Mouse (Mus musculus) testis, adult 2 months (tissue): ENCODE measurements at regions not wholly inside any gene's neighbourhood (a gene's known extent, or its start where the extent isn't known, plus 50 kb on each side); places are given as distances from the start of the nearest gene placed in this dataset.

Experiments used
- CTCF ChIP-seq: fragments of 200-500 bp; IDR thresholded peaks from 2 replicates; pipeline ENCODE4 v1.5.1; 2012; ENCODE audit warnings: low read depth, mild to moderate bottlenecking, inconsistent platforms, low read length, moderate library complexity; ENCODE audit not compliant: control insufficient read depth, insufficient read depth, insufficient replicate concordance
- POLR2A ChIP-seq: fragments of 200-500 bp; IDR thresholded peaks from 2 replicates; pipeline ENCODE4 v1.6.1; 2012; ENCODE audit warnings: low read depth, mild to moderate bottlenecking, inconsistent platforms, low read length, moderate library complexity; ENCODE audit not compliant: control insufficient read depth

DNA sequence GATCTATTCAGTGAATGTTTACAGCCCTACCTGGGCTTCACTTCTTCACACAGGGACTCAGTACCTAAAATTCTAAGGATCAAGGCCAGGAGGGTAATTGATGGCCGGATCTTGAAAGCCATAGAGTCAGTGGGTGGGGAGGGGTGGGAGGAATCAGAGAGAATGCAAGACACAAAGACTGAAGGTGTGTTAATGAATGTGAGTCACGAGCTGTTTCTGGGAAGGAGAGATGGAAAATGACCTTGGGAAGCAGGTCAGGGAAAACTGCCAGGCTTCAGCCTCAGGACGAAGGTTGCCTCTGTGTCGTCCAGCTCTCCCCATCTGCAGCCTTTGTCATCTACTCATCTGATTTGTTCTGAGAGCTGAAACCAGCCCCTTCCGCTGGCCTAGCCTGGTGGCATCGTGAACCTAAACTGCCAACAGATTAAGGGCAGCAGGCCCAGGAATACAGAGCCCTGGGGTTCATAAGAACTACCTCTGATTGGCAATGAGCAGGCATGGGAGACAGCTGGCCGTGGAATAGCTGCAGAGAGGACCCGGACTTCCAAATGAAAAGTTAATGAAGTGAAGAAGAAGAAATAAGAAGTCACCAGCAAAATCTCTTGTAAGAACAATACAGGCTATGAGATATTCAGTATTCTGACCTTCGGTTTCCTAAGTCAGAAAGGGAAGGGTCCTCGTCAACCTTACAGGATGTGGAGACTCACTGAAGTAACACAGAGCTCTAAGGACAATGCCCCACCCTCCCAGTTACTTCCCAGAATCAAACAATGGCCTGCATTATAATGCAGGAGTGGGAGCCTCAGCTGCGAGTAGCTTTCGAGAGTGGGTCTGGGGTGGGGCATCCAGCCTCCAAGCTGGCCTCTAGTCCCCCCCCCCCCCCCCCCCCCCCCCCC is 100.8 kb upstream of the Slc44a1 start:
- TF ChIP-seq CTCF, result no peak
- no peak for TF ChIP-seq POLR2A
